Mouse (Mus musculus): ENCODE results near the gene Npas1. TPM values are rescaled to one million over a fixed set of nuclear protein-coding genes. Genes with fewer than 3 reads are reported as not detected.

Gene Npas1
- polyA plus RNA-seq, 1 experiment from 2014 or later: 0.12 TPM

DNA sequence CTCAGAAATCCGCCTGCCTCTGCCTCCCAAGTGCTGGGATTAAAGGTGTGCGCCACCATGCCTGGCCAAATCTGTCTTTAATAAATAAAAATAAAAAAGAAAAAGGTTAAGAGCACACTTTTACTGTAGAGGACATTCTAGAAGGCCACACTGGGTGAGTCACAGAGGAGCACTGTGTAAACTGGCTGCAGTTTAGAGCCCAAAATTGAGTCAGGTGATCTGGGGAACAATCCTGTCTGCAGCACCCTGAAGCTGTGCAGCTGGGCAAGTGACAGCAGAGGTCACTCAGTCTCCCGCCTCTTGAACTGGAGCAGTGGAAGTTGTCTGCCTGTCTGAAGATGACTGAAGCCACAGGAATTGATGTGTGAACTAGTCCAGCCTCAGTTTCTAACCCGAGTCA is 24.0 kb upstream of the Npas1 start:
- no peak for ATAC-seq (ENCODE audit: low read depth)
- 62% methylated on average over 4 of the region's 4 CpGs for WGBS (ENCODE audit: insufficient replicate concordance)
- H3K9me3 ChIP-seq (replicated peaks; ENCODE audit: control insufficient read depth, low read length): no peaks in the 10 kb centered on the region
- no peak overlapping the region for H3K27ac ChIP-seq (ENCODE audit: low read length)
- H3K9ac ChIP-seq (ENCODE audit: low read depth, low read length): no peak overlapping the region
- peaks cover 8% of the 10 kb centered on the region for H3K4me1 ChIP-seq (ENCODE audit: control insufficient read depth, low read depth, low read length)
- peaks cover 5% of the 10 kb centered on the region; the same call in 1 of the 2 replicates for H3K36me3 ChIP-seq (ENCODE audit: control insufficient read depth, insufficient read depth)
- H3K27me3 ChIP-seq (ENCODE audit: control insufficient read depth, insufficient read depth, low read depth, low read length): no peaks in the 10 kb centered on the region
- no peak overlapping the region for H3K4me2 ChIP-seq (ENCODE audit: low read depth, low read length)
- H3K4me3 ChIP-seq (ENCODE audit: low read depth, low read length): no peak overlapping the region

DNA sequence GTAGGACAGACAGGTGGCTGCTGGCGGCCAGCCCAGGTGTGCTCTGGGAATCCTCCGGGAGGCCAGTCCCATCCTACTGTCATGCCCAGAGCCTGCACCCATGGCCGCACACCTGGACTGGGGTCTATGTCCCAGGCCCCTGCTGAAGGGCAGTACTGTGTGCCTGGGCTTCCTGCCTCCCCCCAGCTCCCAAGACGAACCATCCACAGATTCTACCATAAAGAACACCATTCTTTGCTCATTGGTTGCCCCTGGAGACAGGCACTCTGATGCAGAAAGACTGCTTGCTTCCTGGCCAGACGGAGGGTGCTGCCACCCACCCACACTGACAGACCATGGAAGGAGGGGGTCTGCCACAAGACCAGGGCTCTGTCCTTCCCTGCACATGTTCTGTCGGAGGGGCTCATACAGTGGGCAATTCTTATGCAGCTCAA is 22.2 kb upstream of the Npas1 start:
- no peak overlapping the region for H3K4me3 ChIP-seq (ENCODE audit: low read depth, low read length)
- no peak for ATAC-seq (ENCODE audit: low read depth)
- WGBS (ENCODE audit: insufficient replicate concordance): 72% methylated on average over 6 of the region's 6 CpGs

DNA sequence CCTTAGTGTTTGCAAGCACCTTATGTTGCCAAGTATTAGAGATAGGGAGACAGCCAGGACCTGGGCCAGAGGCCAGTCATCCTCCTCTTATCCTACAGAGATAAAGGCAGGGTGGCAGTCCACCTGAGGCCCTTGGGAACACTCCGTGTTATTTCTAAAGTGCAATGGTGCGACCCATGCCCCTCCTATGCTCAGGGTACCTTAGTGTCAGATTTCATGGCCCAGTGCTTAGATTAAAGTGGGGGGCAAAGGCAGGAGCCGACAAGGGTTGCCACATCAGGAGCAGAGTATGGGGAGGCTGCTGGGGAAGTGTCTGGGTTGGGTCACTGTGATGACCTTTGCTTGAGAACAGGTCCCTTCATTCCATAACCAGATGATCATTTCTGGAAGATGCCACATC is 18.7 kb upstream of the Npas1 start:
- Histone ChIP-seq H3K27me3 (ENCODE audit: control insufficient read depth, insufficient read depth, low read depth, low read length) (no peaks in the 10 kb centered on the region), H3K4me1 (ENCODE audit: control insufficient read depth, low read depth, low read length) (no peaks in the 10 kb centered on the region), H3K9ac (ENCODE audit: low read depth, low read length) (no peak overlapping the region), H3K4me3 (ENCODE audit: low read depth, low read length) (no peak overlapping the region), H3K9me3 (replicated peaks; ENCODE audit: control insufficient read depth, low read length) (no peaks in the 10 kb centered on the region), H3K36me3 (ENCODE audit: control insufficient read depth, insufficient read depth) (peaks cover 6% of the 10 kb centered on the region; the same call in 1 of the 2 replicates), H3K4me2 (ENCODE audit: low read depth, low read length) (no peak overlapping the region), H3K27ac (ENCODE audit: low read length) (no peak overlapping the region)
- WGBS (ENCODE audit: insufficient replicate concordance): 61% methylated on average over 3 of the region's 3 CpGs
- no peak for ATAC-seq (ENCODE audit: low read depth)

More for the DNA sequence above, 22.2 kb upstream of the Npas1 start:
- H3K27me3 ChIP-seq (ENCODE audit: control insufficient read depth, insufficient read depth, low read depth, low read length): no peaks in the 10 kb centered on the region
- peaks cover 6% of the 10 kb centered on the region; the same call in 1 of the 2 replicates for H3K36me3 ChIP-seq (ENCODE audit: control insufficient read depth, insufficient read depth)
- no peaks in the 10 kb centered on the region for H3K9me3 ChIP-seq (replicated peaks; ENCODE audit: control insufficient read depth, low read length)
- peaks cover 5% of the 10 kb centered on the region for H3K4me1 ChIP-seq (ENCODE audit: control insufficient read depth, low read depth, low read length)
- no peak overlapping the region for H3K27ac ChIP-seq (ENCODE audit: low read length)
- H3K4me2 ChIP-seq (ENCODE audit: low read depth, low read length): no peak overlapping the region
- no peak overlapping the region for H3K9ac ChIP-seq (ENCODE audit: low read depth, low read length)

DNA sequence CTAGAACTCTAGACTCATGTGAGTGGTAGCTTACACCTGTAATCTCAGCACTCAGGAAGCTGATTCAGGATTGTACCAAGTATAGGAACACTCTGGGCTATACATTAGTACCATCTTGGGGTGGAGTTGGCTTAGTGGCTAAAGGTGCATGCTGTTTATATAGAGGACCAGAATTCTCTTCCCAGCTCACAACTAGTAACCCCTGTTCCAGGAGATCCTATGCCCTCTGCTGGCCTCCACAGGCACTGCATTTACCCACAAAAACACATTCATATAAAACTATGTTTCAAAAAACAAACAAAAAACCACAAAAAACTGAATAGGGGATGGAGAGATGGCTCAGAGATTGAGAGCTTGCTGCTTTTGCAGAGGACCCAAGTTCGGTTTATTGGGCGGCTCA is 15.8 kb upstream of the Npas1 start:
- no peaks in the 10 kb centered on the region; the same call in 1 of the 2 replicates for H3K4me1 ChIP-seq (ENCODE audit: control insufficient read depth, low read depth, low read length)
- no peaks in the 10 kb centered on the region for H3K27me3 ChIP-seq (ENCODE audit: control insufficient read depth, insufficient read depth, low read depth, low read length)
- no peaks in the 10 kb centered on the region for H3K9me3 ChIP-seq (replicated peaks; ENCODE audit: control insufficient read depth, low read length)
- WGBS (ENCODE audit: insufficient replicate concordance): 30% methylated on average over 2 of the region's 2 CpGs
- H3K9ac ChIP-seq (ENCODE audit: low read depth, low read length): no peak overlapping the region; the same call in 1 of the 2 replicates
- no peak overlapping the region for H3K27ac ChIP-seq (ENCODE audit: low read length)
- H3K4me2 ChIP-seq (ENCODE audit: low read depth, low read length): no peak overlapping the region
- H3K4me3 ChIP-seq (ENCODE audit: low read depth, low read length): no peak overlapping the region
- no peak for ATAC-seq (ENCODE audit: low read depth)
- H3K36me3 ChIP-seq (ENCODE audit: control insufficient read depth, insufficient read depth): peaks cover 6% of the 10 kb centered on the region; the same call in 1 of the 2 replicates

DNA sequence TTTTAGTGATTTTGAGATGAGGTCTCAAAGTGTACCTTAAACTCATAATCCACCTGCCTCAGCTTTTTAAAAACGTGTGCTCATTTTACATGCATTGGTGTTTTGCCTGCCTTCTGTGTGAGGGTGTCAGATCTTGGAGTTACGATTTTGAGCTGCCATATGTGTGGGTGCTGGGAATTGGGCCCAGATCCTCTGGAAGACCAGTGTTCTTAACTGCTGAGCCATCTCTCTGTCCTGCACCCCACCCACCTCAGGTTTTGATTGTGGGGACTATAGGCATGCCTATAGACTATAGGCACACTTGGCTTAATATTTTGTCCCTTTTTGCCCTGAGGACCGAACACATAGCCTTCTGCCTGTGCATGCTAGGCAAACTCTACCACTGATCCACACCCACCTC is 14.7 kb upstream of the Npas1 start:
- Histone ChIP-seq H3K36me3 (ENCODE audit: control insufficient read depth, insufficient read depth) (peaks cover 4% of the 10 kb centered on the region; the same call in 1 of the 2 replicates), H3K9ac (ENCODE audit: low read depth, low read length) (no peak overlapping the region), H3K9me3 (replicated peaks; ENCODE audit: control insufficient read depth, low read length) (no peaks in the 10 kb centered on the region), H3K27me3 (ENCODE audit: control insufficient read depth, insufficient read depth, low read depth, low read length) (no peaks in the 10 kb centered on the region), H3K4me3 (ENCODE audit: low read depth, low read length) (no peak overlapping the region), H3K4me2 (ENCODE audit: low read depth, low read length) (no peak overlapping the region), H3K27ac (ENCODE audit: low read length) (no peak overlapping the region), H3K4me1 (ENCODE audit: control insufficient read depth, low read depth, low read length) (no peaks in the 10 kb centered on the region; the same call in 1 of the 2 replicates)
- no peak for ATAC-seq (ENCODE audit: low read depth)
- 46% methylated on average over 3 of the region's 3 CpGs for WGBS (ENCODE audit: insufficient replicate concordance)

DNA sequence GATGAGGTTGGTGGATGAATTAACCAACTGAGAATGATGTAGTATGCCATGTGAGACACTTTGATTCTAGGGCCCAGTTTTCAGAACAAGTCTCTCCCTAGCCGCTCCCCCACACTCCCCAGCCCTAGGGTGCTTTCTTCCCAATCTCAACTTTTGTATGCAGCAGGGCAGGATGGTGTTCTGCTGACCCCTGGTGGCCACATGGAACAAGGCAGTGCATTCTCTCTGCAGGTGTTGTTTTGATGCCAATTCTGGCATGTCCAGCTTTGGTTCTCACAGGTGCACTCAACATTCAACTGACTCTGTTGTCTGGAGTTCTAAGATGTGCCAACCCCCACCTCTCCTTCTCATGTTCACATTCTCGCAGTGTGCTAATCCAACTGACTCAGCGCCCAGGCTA is 14.2 kb upstream of the Npas1 start:
- Histone ChIP-seq H3K9me3 (replicated peaks; ENCODE audit: control insufficient read depth, low read length) (no peaks in the 10 kb centered on the region), H3K4me1 (ENCODE audit: control insufficient read depth, low read depth, low read length) (no peaks in the 10 kb centered on the region; the same call in 1 of the 2 replicates), H3K9ac (ENCODE audit: low read depth, low read length) (no peak overlapping the region), H3K27ac (ENCODE audit: low read length) (no peak overlapping the region), H3K4me2 (ENCODE audit: low read depth, low read length) (no peak overlapping the region), H3K4me3 (ENCODE audit: low read depth, low read length) (no peak overlapping the region), H3K36me3 (ENCODE audit: control insufficient read depth, insufficient read depth) (peaks cover 2% of the 10 kb centered on the region; the same call in 1 of the 2 replicates), H3K27me3 (ENCODE audit: control insufficient read depth, insufficient read depth, low read depth, low read length) (no peaks in the 10 kb centered on the region)
- 32% methylated on average over 3 of the region's 3 CpGs for WGBS (ENCODE audit: insufficient replicate concordance)
- no peak for ATAC-seq (ENCODE audit: low read depth)

DNA sequence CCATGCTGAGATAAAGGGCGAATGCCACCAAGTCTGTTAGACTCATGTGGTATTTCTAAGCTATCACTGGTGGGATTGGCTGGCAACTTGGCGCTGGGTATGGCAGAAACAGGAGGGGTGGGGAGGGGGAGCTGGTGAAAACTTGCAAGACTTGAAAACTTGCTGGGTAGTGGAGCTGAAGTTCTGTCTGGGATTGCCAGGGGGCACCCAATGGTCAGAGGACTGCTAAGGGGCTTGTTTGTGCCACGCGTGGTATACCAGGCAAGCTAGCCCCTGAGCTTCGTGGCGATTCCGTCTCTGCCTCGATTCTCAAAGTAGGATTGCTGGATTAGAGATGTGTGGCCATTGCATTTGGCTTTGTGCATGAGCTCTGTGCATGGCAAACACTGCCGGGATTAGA is 12.4 kb upstream of the Npas1 start:
- no peaks in the 10 kb centered on the region; the same call in 1 of the 2 replicates for H3K4me1 ChIP-seq (ENCODE audit: control insufficient read depth, low read depth, low read length)
- H3K27ac ChIP-seq (ENCODE audit: low read length): no peak overlapping the region
- H3K9ac ChIP-seq (ENCODE audit: low read depth, low read length): no peak overlapping the region
- WGBS (ENCODE audit: insufficient replicate concordance): 76% methylated on average over 9 of the region's 9 CpGs
- H3K9me3 ChIP-seq (replicated peaks; ENCODE audit: control insufficient read depth, low read length): no peaks in the 10 kb centered on the region
- H3K4me2 ChIP-seq (ENCODE audit: low read depth, low read length): no peak overlapping the region
- H3K27me3 ChIP-seq (ENCODE audit: control insufficient read depth, insufficient read depth, low read depth, low read length): no peaks in the 10 kb centered on the region
- no peak for ATAC-seq (ENCODE audit: low read depth)
- H3K4me3 ChIP-seq (ENCODE audit: low read depth, low read length): no peak overlapping the region
- H3K36me3 ChIP-seq (ENCODE audit: control insufficient read depth, insufficient read depth): no peaks in the 10 kb centered on the region

DNA sequence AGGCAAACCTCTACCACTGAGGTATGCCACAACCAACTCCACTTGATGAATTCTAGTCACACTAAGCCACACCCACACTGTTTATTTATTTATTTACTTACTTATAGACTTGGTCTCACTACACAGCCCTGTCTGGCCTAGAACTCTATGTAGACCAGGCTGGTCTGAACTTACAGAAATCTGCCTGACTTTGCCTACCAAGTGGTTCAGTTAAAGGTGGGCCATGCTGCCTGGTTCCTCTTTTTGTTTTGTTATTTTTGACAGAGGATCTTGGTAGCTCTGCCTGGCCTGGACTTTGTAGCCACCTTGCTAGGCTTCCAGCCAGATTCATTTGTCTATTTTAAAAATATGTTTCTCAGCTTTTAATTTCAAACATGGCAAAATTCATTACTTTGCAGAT is 11.3 kb upstream of the Npas1 start:
- H3K4me3 ChIP-seq (ENCODE audit: low read depth, low read length): no peak overlapping the region
- H3K9me3 ChIP-seq (replicated peaks; ENCODE audit: control insufficient read depth, low read length): no peaks in the 10 kb centered on the region
- no peaks in the 10 kb centered on the region for H3K27me3 ChIP-seq (ENCODE audit: control insufficient read depth, insufficient read depth, low read depth, low read length)
- H3K4me1 ChIP-seq (ENCODE audit: control insufficient read depth, low read depth, low read length): no peaks in the 10 kb centered on the region; the same call in 1 of the 2 replicates
- H3K4me2 ChIP-seq (ENCODE audit: low read depth, low read length): no peak overlapping the region
- no peak overlapping the region for H3K27ac ChIP-seq (ENCODE audit: low read length)
- ATAC-seq (ENCODE audit: low read depth): no peak
- H3K36me3 ChIP-seq (ENCODE audit: control insufficient read depth, insufficient read depth): no peaks in the 10 kb centered on the region
- H3K9ac ChIP-seq (ENCODE audit: low read depth, low read length): no peak overlapping the region

DNA sequence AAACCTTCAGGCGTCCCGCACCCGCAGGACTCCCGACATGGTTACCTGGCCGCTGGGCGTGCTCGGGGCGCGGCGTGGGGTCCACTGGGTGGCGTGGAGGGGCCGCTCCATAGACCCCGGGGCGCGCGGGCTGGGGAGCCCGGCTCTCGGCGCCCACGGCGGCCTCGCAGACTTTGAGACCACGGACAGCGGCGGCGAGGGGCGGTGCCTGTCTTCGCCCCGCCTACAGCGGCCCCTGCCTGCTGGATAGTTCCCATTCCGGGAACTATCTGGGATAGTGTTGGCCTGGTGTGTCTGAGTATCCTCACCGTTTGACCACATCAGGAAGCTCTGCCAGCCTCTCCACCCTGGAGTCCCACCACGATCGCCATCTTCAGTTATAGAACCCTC is 933 bp downstream of the Npas1 start:
- no peak overlapping the region for H3K9ac ChIP-seq (ENCODE audit: low read depth, low read length)
- no peak for ATAC-seq (ENCODE audit: low read depth)
- H3K27me3 ChIP-seq (ENCODE audit: control insufficient read depth, insufficient read depth, low read depth, low read length): peaks cover 58% of the 10 kb centered on the region
- 3% methylated on average over 34 of the region's 34 CpGs for WGBS (ENCODE audit: insufficient replicate concordance)
- H3K4me2 ChIP-seq (ENCODE audit: low read depth, low read length): peak overlapping the region; percentile 45
- H3K27ac ChIP-seq (ENCODE audit: low read length): no peak overlapping the region
- H3K9me3 ChIP-seq (replicated peaks; ENCODE audit: control insufficient read depth, low read length): no peaks in the 10 kb centered on the region
- H3K36me3 ChIP-seq (ENCODE audit: control insufficient read depth, insufficient read depth): no peaks in the 10 kb centered on the region
- H3K4me3 ChIP-seq (ENCODE audit: low read depth, low read length): peak overlapping the region; percentile 32
- peaks cover 5% of the 10 kb centered on the region for H3K4me1 ChIP-seq (ENCODE audit: control insufficient read depth, low read depth, low read length)
